Mouse (Mus musculus) embryonic facial prominence, embryonic 11.5 days (tissue): Measurements from ENCODE around the gene Gm8005. TPM values are rescaled to one million over a fixed set of nuclear protein-coding genes. Genes with fewer than 3 reads are reported as not detected.
"Not testable (repeated sequence)": the region's sequence is repeated elsewhere in the genome, so short reads cannot be mapped to it uniquely, and the experiment has no call there.

Experiments
- ATAC-seq: fragments of 200-750 bp; cut with Nextera tagmentation; replicated peaks from 2 replicates; pipeline ENCODE4 v1.8.0; 2017; ENCODE audit warnings: low read depth; ENCODE audit not compliant: insufficient number of reproducible peaks, low FRiP score, low TSS enrichment
- DNase-seq: peaks from one replicate; pipeline ENCODE4 v3.0.0-alpha.2; 2015; ENCODE audit warnings: low spot score
- H3K27ac ChIP-seq: fragments of 300-500 bp; sonication (generic); replicated peaks from 2 replicates; pipeline ENCODE4 v1.5.1; 2014; ENCODE audit warnings: mild to moderate bottlenecking, low read depth, low read length, control low read depth
- H3K27me3 ChIP-seq: fragments of 300-500 bp; sonication (generic); 2 replicates; pipeline ENCODE4 v1.6.1; 2014; ENCODE audit warnings: mild to moderate bottlenecking, low read length, moderate library complexity, mixed read lengths; ENCODE audit not compliant: control insufficient read depth, insufficient read depth
- H3K36me3 ChIP-seq: fragments of 300-500 bp; sonication (generic); replicated peaks from 2 replicates; pipeline ENCODE4 v1.6.1; 2014; ENCODE audit warnings: low read depth, mild to moderate bottlenecking, low read length, moderate library complexity, mixed read lengths; ENCODE audit not compliant: control insufficient read depth, insufficient read depth
- H3K4me1 ChIP-seq: fragments of 300-500 bp; sonication (generic); 2 replicates; pipeline ENCODE4 v1.6.1; 2014; ENCODE audit warnings: low read length, mixed read lengths; ENCODE audit not compliant: control insufficient read depth, insufficient read depth
- H3K4me2 ChIP-seq: fragments of 300-500 bp; sonication (generic); 2 replicates; pipeline ENCODE4 v1.6.1; 2014; ENCODE audit warnings: low read depth, mild to moderate bottlenecking, control low read depth, low read length, moderate library complexity
- H3K4me3 ChIP-seq: fragments of 300-500 bp; sonication (generic); 2 replicates; pipeline ENCODE4 v1.5.1; 2014; ENCODE audit warnings: low read depth, low read length, control low read depth
- H3K9ac ChIP-seq: fragments of 300-500 bp; sonication (generic); replicated peaks from 2 replicates; pipeline ENCODE4 v1.6.1; 2014; ENCODE audit warnings: mild to moderate bottlenecking, control low read depth, low read length
- H3K9me3 ChIP-seq: fragments of 300-500 bp; sonication (generic); replicated peaks from 2 replicates; pipeline ENCODE4 v1.6.1; 2016; ENCODE audit warnings: mild to moderate bottlenecking, low read length, inconsistent platforms, mixed read lengths; ENCODE audit not compliant: control insufficient read depth
- WGBS: fragments of 180-500 bp; shearing (Covaris S2); extraction: QIAGEN DNeasy Blood & Tissue Kit; methylation state at CpG from one replicate; pipeline ENCODE4 v1.1.7; 2014; 5-methylcytosine and 5-hydroxymethylcytosine counted together
- polyA plus RNA-seq: library from polyadenylated mRNA; unstranded; fragments of >200 nt; fragmentation: Nextera tagmentation; extraction: Ambion mirVana; gene quantifications from 2 replicates; pipeline ENCODE4 v1.2.1, GENCODE M21; 2014

Gene Gm8005
- not detected in 2 replicates for polyA plus RNA-seq

DNA sequence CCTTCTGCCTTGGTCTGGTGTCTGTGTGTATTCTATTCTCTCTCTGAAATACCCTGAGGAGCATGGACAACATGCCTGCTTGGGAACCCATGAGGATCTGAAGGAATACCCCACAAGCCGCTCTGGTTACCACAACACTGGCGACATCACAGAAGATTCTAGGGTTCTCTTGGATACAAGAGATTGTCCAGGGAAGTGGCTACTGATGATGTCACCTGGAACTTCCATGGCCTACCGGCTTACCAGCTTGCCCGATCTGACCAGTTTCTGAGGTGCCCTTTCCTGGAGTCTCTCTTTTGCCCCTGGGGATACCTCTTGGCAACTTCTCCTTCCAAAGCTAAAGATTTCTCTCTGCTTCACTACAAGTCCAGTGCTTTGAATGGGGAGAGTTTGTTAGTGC is at the start of gene Gm8005:
Gene Gm8005 (minus strand): TSS at position 101 of the 400 bp plus-strand sequence.
- 93% methylated on average over 2 of the region's 4 CpGs for WGBS
- not testable (repeated sequence) for ATAC-seq, H3K27me3 ChIP-seq

DNA sequence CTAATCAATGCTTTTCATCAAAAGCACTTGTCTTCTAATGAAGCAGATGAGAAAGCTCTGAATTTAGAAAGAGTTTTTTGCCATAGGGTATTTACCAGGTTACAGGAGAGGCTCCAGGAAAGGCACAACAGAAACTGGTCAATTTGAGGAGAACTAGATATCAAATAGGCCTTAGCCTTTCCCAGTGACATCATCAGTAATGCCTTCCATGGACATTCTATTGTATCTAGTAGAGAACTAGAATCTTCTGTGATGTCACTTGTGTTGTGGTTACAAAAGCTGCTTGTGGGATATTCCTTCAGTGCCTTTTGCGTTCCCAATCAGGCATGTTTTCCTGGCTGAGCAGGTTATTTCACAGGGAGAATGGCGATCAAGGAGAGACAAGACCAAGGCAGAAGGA is 24.1 kb upstream of the Gm8005 start, which contains the start of gene Gm8011:
Gene Gm8011 (plus strand): TSS at position 301 of the 400 bp plus-strand sequence.
- H3K4me3 ChIP-seq, H3K9ac ChIP-seq, H3K9me3 ChIP-seq, H3K36me3 ChIP-seq, H3K27me3 ChIP-seq, H3K4me1 ChIP-seq, H3K27ac ChIP-seq, H3K4me2 ChIP-seq, ATAC-seq, DNase-seq: not testable (repeated sequence)
- 53% methylated on average over 2 of the region's 2 CpGs for WGBS

More for the DNA sequence above, at the start of gene Gm8005:
- H3K9ac ChIP-seq, H3K36me3 ChIP-seq, DNase-seq, H3K4me3 ChIP-seq, H3K4me1 ChIP-seq, H3K4me2 ChIP-seq, H3K9me3 ChIP-seq, H3K27ac ChIP-seq: not testable (repeated sequence)

Other genes starting within 250 kb of the Gm8005 start
- gene Gm3573, start 248.9 kb downstream of the Gm8005 start, polyA plus RNA-seq, result not detected in 2 replicates
- not detected in 2 replicates for gene Gm17026, start 179.6 kb downstream of the Gm8005 start, polyA plus RNA-seq
- gene Gm9611, start 142.3 kb downstream of the Gm8005 start, polyA plus RNA-seq, result not detected in 2 replicates
- gene Gm7995, start 129.5 kb downstream of the Gm8005 start, polyA plus RNA-seq, result not detected in 2 replicates
- not detected in 2 replicates for gene Gm8011, start 24.2 kb upstream of the Gm8005 start, polyA plus RNA-seq
- gene Gm8020, start 62.7 kb upstream of the Gm8005 start, polyA plus RNA-seq, result not detected in 2 replicates
- not detected in 2 replicates for gene Gm8024, start 84.6 kb upstream of the Gm8005 start, polyA plus RNA-seq
- not detected in 2 replicates for gene Gm17124, start 160.2 kb upstream of the Gm8005 start, polyA plus RNA-seq
- gene Gm3633, start 202.2 kb upstream of the Gm8005 start, polyA plus RNA-seq, result not detected in 2 replicates
- not detected in 2 replicates for gene Gm10378, start 216.3 kb upstream of the Gm8005 start, polyA plus RNA-seq